Mouse (Mus musculus) brain, embryonic 14.5 days (tissue): Measurements from ENCODE around the gene Dyrk2.

ENCODE experiments used
- CTCF ChIP-seq: fragments of 200-500 bp; IDR thresholded peaks from 2 replicates; pipeline ENCODE4 v1.5.1; 2012; ENCODE audit warnings: inconsistent platforms, mild to moderate bottlenecking, moderate library complexity, borderline replicate concordance; ENCODE audit not compliant: insufficient read depth, insufficient read length; ENCODE audit errors: extremely low read depth
- POLR2A ChIP-seq: fragments of 200-500 bp; IDR thresholded peaks from 2 replicates; pipeline ENCODE4 v1.6.1; 2012; ENCODE audit warnings: mild to moderate bottlenecking, inconsistent platforms, borderline replicate concordance; ENCODE audit not compliant: poor library complexity, insufficient read depth, insufficient read length, severe bottlenecking; ENCODE audit errors: extremely low read depth

- TF ChIP-seq CTCF (no peak), POLR2A (no peak)
Observed at GRCm38 (mm10) chr10:118884126-118884525, 14.1 kb upstream of the Dyrk2 start.
